Mouse (Mus musculus): ENCODE measurements around the gene Fut2. TPM values are rescaled to one million over a fixed set of nuclear protein-coding genes. Genes with fewer than 3 reads are reported as not detected.
"Not testable (repeated sequence)": the region's sequence is repeated elsewhere in the genome, so short reads cannot be mapped to it uniquely, and the experiment has no call there.

The Fut2 gene
- total RNA-seq, 1 experiment from 2014 or later = not detected

DNA sequence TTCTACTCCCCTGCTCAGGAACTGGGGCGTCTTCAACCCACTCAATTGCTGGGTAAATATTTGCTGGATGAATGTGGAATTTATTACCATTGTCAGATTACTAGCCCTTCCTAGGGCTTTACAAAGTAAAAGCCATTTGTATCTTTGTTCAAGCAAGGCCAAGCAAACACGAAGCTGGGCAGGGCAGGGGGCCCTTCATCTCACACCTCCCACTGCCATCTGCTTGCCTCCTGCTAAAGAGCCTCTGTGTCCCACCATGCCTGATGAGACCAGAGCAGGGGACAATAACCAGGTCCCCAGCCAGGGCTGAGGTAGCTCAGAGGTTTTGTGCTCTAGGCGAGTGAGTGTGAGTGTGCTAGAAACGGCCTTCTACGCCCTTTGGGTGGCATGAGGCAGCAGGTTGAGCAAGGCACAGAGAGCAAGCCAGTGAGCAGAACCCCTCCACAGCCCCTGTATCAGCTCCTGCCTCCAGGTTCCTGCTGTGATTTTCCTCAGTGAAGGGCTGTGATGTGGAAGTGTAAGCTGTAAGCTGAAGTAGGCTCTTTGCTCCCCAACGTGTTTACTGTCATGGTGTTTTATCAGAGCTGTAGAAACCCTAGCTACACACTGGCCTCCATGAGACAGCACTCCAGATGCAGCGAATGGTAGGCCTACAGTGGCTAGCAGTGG is 11.6 kb upstream of the Fut2 start:
- DNase-seq = no peak

DNA sequence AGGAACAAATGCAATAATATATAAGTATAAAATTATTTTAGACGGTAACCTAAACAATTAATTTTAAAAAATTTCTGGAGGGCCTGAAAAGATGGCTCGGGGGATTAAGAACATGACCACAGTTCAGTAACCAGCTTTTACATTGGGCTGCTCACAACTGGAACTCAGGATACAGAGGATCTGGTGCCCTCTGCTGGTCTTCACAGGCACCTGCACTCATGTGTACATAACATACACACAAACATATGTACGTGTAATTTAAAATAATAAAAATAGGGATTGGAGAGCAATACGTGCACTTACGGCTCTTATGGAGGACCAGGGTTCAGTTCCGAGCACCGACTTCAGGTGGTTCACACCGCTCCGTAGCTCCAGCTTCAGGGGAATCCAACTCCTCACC is 2.7 kb upstream of the Fut2 start:
- no peak for DNase-seq

DNA sequence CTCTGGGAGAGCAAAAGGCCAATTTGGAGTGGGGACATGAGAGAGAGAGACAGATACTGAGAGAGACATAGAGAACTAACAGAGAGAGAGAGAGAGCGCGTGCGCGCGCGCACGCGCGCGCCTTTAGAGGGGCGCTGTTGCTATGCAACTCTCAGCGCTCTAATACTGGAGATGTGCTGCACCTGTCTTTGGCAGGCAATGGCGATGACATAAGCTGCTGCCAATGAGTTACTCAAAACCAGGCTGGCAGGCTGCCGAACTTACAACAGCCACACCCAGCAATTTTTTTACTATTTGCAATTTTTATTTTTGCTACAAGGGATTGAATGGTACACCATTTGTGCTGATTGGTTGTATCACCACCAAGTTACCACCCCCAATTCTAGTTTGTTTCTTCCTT is 1.6 kb upstream of the Fut2 start:
- DNase-seq = no peak

DNA sequence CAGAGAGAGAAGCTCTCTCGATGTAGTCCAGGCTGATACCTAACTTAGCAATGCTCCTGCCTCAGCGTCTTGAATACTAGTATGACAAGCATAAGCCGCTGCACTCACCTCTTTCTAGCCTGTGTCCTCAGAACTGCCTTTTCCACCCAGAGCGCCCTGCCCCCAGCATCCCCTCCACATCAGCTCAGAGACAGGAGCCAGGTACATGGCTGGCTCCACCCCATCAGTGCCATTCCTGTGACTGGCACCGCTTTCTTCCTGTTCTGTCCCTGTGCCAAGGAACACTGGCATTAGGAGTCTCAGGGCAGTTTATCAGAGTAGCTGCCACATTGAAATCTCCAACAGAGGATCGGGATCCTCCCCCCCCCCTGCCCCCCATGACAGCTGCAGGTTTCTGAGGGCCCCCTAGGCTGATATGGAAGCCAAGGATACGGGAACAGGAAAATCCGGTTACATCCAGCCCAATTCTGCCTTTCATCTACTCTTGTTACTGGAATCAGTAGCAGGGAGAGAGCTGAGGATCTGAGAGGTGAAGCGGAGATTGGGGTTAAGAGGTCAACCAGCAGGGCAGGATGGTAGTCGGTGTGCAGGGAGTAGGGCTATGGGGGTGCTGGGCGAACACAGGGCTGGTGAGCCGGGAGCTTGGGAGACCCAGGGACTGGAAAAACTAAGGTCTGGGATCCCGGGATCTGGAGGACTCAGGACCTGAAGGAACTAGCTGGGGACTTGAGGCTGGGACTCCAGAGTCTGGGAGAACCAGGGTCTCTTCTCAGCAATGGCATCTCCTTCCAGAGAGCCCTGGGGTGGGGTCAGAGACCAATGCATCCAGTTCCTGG is 673 bp downstream of the Fut2 start:
- DNase-seq = no peak

DNA sequence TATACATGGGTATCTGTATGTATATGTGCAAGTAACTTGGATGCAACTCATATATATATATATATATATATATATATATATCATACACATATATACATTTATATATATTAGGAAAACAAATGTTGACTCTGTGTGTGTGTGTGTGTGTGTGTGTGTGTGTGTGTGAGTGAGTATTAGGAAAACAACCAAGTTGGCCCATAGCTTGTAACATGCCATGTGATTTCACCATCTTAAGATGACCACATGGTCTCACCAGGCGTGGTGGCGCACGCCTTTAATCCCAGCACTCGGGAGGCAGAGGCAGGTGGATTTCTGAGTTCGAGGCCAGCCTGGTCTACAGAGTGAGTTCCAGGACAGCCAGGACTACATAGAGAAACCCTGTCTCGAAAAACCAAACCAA is 4.5 kb downstream of the Fut2 start:
- not testable (repeated sequence) for DNase-seq

DNA sequence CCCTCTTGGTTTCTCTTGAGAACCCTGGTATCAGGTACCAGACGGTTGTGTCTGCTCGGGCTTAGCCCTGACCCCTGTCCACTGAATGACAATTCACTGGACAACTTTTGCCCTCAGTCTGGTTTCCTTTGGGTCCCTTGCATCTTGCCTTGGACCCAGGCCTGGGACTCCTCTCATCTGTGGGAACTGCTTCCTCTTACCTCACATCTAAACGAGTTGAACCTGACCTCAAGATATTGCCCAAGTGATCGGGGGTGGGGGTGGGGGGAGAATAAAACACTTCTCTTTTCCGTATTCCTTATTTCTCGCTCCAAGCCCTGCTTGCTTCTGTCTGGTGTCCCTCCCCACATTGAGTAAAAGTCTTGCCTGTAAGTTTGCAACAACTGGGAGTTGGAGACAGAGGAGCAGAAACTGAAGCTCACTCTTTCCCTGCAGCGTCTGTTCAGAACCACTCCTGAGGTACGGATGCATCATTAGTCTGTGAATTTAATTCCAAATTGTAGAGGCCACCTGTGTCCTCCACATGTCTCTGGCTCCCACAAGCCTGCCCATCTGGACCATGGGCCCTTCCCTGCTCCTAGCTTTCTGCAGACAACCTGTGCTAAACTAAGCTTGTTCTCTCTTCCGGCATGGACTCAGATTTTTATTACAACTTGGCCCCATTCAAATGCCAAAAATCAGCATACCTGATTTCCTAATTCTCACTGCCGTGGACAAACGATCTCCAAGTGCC is 5.3 kb downstream of the Fut2 start:
- no peak for DNase-seq

DNA sequence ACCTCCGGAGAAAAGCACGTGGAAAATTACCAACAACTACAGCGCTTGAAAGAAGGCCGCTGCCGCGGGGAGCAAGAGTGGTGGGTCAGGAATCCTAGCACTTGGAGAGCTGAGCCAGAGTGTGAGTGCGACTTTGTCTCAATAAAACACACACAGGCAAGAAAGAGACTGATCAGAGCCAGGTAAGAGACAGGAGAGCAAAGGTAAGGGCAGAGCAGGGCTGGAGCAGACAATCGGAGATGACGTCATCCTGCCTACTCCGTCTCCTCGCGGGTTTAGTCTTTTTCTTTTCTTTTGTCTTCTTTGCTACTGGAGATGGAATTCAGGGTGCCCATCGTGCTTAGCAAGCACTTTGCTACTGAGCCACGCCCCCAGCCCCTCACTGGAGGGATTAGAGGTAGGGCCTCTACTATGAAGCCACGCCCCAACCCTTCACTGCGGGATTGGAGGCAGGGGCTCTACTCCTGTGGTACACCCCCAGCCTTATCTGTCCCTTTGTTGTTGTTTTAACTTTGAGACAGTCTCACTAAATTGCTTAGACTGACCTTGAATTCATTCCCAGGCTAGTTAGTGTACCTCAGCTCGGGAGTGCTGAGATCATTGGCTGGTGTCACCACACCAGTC is 11.7 kb downstream of the Fut2 start:
- DNase-seq = no peak

DNA sequence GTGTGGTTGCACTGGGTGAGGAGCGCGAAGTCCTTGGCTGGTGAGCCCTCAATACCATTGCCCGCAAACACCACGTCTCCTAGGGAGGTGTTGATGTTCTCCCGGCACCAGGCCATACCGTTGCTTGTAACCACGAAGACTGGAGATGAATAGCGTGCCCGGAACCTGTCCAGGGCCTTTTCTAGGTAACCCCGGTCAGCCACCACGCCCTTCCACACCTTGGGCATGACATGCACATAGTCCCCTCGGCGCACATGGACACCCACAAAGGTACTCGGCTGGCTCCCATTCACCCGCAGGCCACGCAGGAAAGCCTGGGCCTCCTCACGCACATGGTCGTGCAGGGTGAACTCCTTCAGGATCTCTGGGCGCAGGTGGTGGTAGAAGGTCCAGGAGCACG is 15.7 kb downstream of the Fut2 start:
- not testable (repeated sequence) for DNase-seq

DNA sequence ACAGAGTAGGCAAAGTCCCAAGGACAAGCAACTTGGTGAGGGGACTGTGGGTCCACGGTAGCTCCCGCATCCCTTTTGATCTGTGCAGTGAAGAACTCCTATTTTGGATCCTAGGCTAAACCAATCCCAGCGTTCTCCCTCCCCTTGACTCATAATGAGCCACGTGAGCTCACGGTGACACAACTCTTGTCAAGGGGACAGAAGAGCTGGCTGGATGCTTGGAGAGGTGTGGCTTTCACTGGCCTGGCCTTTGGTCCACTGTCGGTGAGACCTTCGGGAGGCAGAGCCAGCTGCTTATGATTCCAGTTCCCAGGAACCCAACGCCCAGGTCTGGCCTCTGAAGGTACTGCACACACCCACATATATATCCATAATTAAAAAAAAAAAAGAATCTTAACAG is 16.8 kb downstream of the Fut2 start:
- peak; percentile 51 for DNase-seq

DNA sequence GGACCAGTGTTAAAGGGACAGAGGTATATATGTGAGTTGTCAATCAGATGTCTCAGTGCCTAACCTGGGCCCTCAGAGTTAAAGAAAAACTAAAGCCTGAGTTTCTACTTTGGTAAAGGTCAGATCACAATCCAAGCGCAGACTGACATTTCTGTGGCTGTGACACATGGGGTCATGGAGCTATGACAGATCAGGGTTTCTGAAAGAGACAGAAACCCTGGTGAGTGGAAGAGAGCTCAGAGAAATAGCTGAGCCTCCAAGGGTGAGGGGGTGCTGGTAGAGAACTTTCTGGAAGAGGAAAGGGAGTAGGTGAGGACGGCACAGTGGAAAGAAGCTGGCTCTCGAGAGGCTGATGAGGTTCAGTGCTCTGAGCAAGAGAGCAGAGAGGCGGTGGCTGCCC is 19.5 kb downstream of the Fut2 start:
- DNase-seq = no peak

DNA sequence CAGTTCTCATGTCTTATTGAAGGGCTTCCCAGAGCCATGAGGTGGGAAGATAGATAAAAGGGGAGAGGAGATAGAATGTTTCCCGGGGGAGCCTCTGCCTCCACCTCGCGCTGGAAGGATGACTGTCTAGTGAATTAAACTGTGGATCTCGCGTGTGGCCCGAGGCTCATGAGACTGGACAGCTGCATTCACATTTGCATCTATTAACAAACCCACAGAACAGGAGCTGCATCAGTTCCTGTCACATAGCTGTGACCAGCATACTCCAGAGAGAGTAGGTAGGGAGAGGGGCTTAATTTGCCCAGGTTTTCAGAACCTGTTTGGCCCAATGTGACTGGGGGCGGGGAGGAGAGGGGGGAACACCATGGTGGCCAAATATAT is 20.6 kb downstream of the Fut2 start:
- no peak for DNase-seq

DNA sequence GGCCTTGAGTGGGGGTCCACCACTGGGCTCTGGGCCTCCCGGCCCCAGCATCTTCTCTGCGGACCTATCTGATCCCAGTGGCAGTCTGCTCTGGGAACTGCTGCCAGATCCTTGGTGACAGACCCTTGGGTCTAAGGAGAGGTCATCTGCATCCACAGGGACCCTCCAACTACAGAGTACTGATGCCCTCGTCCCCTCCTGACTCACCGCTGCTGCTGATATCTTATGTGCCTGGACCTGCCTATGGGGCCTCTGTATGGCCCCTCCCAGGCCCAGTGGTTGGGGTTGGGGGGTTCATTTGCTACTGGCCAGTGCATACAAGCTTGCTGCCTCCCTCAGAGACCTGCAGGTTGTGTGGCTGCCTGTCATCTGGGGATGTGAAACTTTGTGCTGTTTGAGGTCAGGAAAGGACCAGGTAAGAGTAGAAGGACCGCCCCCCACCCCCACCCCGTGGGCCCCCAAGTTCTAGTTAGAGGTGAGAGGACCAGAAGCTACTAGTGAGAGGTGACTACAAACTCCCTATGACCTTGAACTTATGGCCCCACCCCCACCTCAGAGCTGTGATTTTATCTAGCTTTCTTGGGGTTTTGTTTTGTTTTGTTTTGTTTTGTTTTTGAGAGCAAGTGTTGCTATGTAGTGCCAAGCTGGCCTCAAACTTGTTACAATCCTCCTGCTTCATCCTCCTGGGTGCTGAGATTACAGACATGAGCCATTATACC is 21.2 kb downstream of the Fut2 start:
- DNase-seq = no peak

DNA sequence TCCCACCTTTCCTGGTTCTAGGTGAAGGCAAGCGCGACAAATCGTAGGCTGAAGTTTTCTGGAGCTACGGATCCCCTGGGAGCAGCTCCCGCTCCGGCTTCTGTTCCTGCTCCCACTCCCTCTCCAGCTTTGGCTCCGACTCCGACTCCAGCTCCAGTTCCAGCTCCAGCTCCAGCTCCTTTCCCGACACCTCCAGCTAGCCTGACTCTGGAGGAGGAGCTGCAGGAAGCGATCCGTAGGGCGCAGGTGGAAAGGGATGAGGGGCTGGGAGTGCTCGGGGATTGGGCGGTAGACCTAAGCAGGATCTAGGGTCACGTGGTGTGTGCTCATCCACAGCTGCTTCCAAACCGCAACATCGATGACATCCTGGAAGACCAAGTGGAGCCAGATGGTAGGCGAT is 22.0 kb downstream of the Fut2 start:
- DNase-seq = no peak

DNA sequence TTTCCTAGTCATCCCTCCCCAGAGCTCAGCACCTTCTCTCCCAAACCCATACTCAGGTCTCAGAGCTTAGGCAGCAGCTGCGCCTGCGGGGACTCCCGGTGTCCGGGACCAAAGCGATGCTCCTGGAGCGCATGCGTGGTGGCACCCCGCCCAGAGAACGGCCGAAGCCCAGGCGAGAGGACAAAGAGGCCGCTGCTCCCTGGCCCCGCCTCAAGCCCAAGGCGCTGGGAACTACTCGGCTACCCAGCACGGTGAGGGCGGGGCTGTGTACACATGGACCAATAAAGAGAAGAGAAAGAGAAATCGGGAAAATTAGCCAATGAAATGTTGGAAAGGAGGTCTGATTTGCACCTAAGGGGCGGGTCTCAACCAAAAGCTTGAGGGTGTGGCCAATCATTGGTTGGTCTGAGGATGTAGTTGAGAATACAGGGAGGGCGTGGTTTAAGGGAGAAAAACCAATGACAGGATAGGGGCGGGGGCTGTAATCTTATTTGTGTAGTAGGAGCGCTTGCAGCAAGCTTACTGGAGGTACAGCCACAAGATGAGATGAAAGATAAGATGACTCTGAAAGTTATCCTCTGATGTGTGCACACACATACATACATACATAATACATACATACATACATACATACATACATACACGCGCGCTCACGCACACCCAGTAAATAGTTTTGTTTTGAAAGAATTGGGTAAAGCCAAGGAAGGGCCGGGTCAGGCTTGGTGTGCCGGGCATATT is 22.6 kb downstream of the Fut2 start:
- peak; percentile 96 for DNase-seq

DNA sequence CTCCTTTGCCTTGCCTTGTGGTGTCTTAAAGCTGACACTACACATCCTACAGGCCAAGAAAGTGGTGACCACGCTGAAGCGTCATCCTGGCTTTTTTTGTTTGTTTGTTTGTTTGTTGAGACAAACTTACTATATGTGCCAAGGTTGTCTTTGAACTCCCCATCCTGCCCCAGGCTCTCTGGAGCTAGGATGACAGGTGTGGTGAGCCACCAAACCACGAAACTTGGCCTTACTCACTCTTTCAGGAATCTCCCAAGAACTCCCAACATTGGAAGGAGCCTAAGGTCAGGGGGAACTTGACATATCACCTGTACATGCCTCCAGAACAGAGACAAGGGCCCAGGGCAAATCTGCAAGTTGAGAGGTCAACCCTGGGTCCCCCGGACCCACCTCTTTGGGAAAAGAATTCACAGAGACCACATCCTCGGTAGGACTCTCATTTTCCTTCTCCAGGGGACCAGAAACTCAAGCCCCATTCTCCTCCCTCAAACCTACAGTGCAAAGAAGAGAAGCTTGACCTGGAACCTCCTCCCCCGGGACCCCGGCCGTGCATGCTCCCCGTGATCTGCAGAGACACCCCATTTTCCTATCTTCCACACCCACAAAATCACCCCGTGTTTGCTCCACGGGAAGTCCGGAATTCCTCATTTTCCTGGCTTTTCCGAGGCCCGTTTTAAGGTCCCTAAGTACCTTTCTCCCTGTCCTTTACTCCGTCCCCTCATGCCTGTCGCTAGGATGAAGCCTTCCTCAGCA is 23.5 kb downstream of the Fut2 start:
- no peak for DNase-seq

DNA sequence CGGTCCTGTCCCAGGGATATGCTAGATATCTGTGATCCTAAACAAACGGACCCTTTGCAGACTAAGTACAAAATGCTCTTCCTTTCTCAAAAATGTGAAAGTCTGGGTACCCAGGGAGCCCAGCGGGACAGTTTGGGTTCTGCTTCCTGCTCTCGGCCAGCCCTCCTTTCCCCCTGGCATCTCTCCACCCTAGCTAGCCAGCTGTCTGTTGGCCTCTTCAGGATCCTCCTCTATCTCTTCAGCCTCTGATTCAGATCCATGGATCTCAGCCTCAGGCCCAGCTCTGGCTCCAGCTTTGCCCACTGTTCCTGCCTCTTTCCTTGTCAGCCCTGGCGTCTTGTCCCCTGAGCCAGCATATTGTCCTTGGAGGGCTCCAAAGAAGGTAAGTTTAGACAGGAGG is 24.1 kb downstream of the Fut2 start:
- DNase-seq = no peak

DNA sequence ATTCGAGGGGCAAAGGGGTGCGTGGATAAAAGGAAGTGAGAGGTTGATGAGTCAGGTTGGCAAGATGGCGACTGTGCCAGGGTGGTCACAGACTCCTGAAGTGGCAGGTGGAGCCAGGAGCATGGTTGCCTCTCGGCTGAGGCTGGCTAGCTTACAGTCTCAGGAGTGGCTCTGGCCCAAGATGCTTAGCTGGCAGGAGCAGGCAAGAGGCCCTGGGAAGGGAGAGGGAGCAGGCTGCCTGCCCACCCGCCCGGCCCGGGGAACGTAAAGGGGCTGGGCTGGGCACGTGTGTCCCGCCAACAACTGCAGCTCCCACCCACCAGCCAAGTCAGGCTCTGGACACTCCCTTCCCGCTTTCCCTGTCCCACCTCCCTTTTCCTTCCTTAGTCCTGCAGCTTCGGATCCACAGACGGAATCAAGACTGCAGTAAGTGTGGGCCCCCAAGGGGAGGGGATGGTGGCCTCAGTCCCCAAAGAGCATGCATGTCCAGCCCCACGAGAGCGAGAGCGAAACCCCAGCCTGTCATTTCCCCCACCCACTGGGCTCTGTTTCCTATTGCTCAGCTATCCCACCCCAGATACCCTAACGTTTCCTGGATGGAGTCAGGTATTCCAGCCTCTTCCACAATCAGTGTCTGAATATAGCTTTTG is 24.7 kb downstream of the Fut2 start:
- no peak for DNase-seq

DNA sequence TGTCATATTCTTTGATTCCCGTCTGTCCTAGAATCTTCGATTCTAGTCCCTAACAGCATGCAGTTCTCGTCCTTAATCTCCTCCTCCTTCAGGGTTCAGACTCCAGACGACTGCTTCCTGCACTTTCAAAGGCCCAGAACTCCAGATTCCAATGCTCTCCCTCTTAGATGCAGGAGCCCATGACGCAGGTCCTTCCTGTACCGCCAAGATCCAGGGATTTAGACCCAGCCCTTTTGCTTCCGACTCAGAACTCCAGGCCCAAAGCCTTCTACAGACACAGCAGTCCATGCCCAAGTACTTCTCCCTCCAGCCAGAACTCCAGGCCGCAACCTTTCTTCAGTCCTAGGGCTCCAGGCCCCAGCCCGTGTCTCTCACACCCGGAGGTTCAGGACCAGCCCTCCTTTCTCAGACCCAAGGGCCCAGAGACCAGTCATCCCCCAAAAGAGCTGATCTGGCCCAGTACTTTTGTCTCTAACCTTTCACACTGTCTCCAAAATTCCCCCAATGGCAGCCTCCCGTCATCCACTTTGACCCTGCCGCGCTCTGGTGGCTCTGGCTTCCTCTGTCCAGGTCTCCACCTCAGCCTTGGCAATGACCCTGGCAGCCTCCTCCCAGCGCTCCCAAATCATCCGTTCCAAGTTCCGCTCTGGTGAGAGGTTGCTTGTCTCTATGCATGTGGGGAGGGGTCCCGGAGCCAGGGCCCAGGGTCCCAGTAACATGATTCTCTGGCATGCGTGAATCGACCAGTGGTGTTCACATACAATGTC is 25.8 kb downstream of the Fut2 start:
- DNase-seq = no peak

DNA sequence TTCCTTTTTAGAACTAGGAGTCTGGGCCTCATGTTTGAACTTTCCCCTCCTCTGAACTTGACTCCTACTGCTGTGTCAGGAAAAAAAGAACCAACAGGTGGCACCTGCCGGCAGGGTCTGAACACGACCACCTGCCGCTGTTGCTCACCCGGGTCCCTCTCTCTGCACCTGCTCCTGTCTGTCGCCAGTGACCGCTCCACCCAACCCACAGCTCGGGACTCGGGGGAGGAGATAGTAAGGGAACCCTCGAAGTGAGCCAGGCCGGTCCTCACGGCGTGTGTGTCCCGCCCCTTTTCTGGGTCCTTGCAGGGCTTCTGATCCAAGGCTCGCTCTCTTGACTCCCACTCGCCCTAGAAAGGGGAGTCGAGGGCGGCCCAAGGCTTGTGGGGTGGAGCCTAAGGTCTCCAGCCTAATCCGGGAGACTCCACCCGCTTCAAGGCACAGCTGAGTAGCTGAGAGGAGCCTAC is 26.6 kb downstream of the Fut2 start, which contains the start of gene Mamstr:
Mamstr (plus strand) TSS at position 417 of the 467 bp plus-strand sequence.
- DNase-seq = no peak
